Mouse (Mus musculus) right cerebral cortex, postnatal 4 days (tissue): Measurements from ENCODE around the gene Plch2.

Experiments
- DNase-seq: peaks from one replicate; pipeline ENCODE4 v3.0.0-alpha.2; 2022

Gene Plch2

GRCm38 (mm10) chr4:155019336-155019847, 37.2 kb downstream of the Plch2 start:
- DNase-seq: peak; percentile 43

GRCm38 (mm10) chr4:155018601-155019335, 37.8 kb downstream of the Plch2 start:
- DNase-seq: peak; percentile 29

GRCm38 (mm10) chr4:155018066-155018465, 38.5 kb downstream of the Plch2 start:
- DNase-seq: no peak

GRCm38 (mm10) chr4:155017253-155017878, 39.2 kb downstream of the Plch2 start:
- no peak for DNase-seq

- no peak for DNase-seq
Observed at GRCm38 (mm10) chr4:155016807-155017206, 39.8 kb downstream of the Plch2 start.

GRCm38 (mm10) chr4:155015550-155015949, 41.0 kb downstream of the Plch2 start:
- DNase-seq: no peak

GRCm38 (mm10) chr4:155014791-155015190, 41.8 kb downstream of the Plch2 start:
- DNase-seq: no peak

- DNase-seq: no peak
Observed at GRCm38 (mm10) chr4:155014244-155014643, 42.3 kb downstream of the Plch2 start.

- DNase-seq: peak; percentile 54
Observed at GRCm38 (mm10) chr4:155012788-155013187, 43.8 kb downstream of the Plch2 start.

- DNase-seq: no peak
Observed at GRCm38 (mm10) chr4:155012115-155012514, 44.5 kb downstream of the Plch2 start.

- peak; percentile 32 for DNase-seq
Observed at GRCm38 (mm10) chr4:155011312-155012025, 45.1 kb downstream of the Plch2 start.

- DNase-seq: peak; percentile 59
Observed at GRCm38 (mm10) chr4:155010870-155011269, 45.7 kb downstream of the Plch2 start.

- DNase-seq: no peak
Observed at GRCm38 (mm10) chr4:155009216-155009615, 47.4 kb downstream of the Plch2 start.

GRCm38 (mm10) chr4:155008075-155008474, 48.5 kb downstream of the Plch2 start:
- DNase-seq: no peak

- DNase-seq: no peak
Observed at GRCm38 (mm10) chr4:155007641-155008040, 48.9 kb downstream of the Plch2 start.

- no peak for DNase-seq
Observed at GRCm38 (mm10) chr4:155006296-155006695, 50.3 kb downstream of the Plch2 start.

- no peak for DNase-seq
Observed at GRCm38 (mm10) chr4:155005278-155005677, 51.3 kb downstream of the Plch2 start.

- DNase-seq: no peak
Observed at GRCm38 (mm10) chr4:154999379-154999778, 57.2 kb downstream of the Plch2 start.

GRCm38 (mm10) chr4:154996572-154997154, 59.9 kb downstream of the Plch2 start:
- DNase-seq: no peak

- no peak for DNase-seq
Observed at GRCm38 (mm10) chr4:154994876-154995275, 61.7 kb downstream of the Plch2 start.

- no peak for DNase-seq
Observed at GRCm38 (mm10) chr4:154986750-154987149, 69.8 kb downstream of the Plch2 start.

GRCm38 (mm10) chr4:154986096-154986495, 70.5 kb downstream of the Plch2 start:
- DNase-seq: peak; percentile 86

GRCm38 (mm10) chr4:154985151-154985777, 71.3 kb downstream of the Plch2 start:
- DNase-seq: no peak
